Mouse (Mus musculus): ENCODE results near the gene Mcrs1.

DNA sequence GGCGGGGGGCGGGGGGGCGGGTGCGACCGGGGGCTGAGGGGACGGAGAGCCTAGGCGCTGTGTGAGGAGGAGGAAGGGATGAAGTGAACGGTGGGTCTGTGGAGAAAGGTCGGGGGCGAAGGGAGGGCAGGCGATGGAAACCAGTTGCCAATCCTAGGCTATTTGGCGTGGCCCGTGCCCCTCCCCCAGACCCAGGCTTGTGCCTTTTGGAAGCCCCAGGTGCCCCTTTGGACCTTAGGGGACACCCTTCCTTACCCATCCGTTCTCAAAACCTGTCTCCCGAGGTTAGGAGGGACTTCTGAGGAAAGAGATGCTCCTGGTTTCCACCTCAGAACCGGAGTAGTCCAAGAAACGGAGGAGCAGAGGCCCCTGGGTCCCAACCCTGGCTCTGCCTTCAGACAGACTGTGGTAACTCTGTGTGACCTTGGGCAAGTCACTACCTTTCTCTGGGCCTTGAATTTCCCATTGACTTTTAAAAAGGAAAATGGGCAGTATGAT lies 43.8 kb upstream of the Mcrs1 start, which contains the start of gene Fam186b:
- TF ChIP-seq NRF1 (IDR thresholded peaks at IDR 0.05; ENCODE audit: insufficient read depth, low read depth, low read length, poor library complexity, severe bottlenecking), result no peak
- no peak for TF ChIP-seq POLR2A (IDR thresholded peaks at IDR 0.05; ENCODE audit: control insufficient read depth in 1 of 2, insufficient read depth in 1 of 2, low read depth in 1 of 2, low read length in 2 of 2, poor library complexity in 1 of 2)

Measured in MEL (cell line).